Mouse (Mus musculus): Measurements from ENCODE around the gene Mmp25. TPM values are rescaled to one million over a fixed set of nuclear protein-coding genes. Genes with fewer than 3 reads are reported as not detected.
"Not testable (repeated sequence)": the region's sequence is repeated elsewhere in the genome, so short reads cannot be mapped to it uniquely, and the experiment has no call there.

Mmp25 gene
- polyA plus RNA-seq, 1 experiment from 2014 or later: 0.62 TPM

DNA sequence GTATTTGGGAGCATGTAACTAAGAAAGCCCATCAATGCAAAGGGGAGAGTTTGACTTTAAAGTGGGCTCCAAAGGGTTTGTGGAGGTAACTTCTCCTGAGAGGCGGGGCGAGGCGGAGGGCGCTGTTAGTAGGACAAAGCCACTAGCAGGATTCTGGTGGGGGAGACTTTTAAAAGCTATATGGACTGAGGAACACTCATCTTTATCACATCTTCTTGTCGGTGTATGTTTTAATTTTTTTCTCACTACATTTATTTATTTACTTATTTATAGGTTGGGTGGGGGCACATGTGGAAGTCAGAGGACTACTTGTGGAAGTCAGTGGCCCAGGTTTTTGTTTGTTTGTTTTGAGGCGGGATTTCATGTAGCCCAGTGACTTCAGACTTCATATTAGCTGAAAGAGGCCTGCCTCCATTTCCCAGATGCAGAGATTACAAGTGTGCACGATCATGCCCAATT is 45.4 kb downstream of the Mmp25 start:
- H3K4me1 ChIP-seq (ENCODE audit: control insufficient read depth, insufficient read depth, low read length): peaks cover 6% of the 10 kb centered on the region; the same call in 1 of the 2 replicates
- H3K27me3 ChIP-seq (replicated peaks; ENCODE audit: control insufficient read depth, insufficient read depth, low read length): 0 out of 2 replicates have a peak, but pooled peaks cover 2% of the 10 kb centered on the region
- ATAC-seq: no peak; the same call in 1 of the 2 replicates
- DNase-seq (ENCODE audit: low spot score): no peak
- WGBS: 46% methylated on average over 7 of the region's 7 CpGs
- H3K27ac ChIP-seq (ENCODE audit: low read depth, low read length): no peak overlapping the region
- peak overlapping the region; percentile 63 for H3K4me2 ChIP-seq (ENCODE audit: low read length)
- H3K4me3 ChIP-seq (ENCODE audit: low read depth, low read length): peak overlapping the region; percentile 36
- H3K36me3 ChIP-seq (ENCODE audit: control insufficient read depth, insufficient read depth, low read length): no peaks in the 10 kb centered on the region
- H3K9me3 ChIP-seq (replicated peaks; ENCODE audit: control insufficient read depth, low read length): no peaks in the 10 kb centered on the region
- H3K9ac ChIP-seq (ENCODE audit: low read length): peak overlapping the region; percentile 55

DNA sequence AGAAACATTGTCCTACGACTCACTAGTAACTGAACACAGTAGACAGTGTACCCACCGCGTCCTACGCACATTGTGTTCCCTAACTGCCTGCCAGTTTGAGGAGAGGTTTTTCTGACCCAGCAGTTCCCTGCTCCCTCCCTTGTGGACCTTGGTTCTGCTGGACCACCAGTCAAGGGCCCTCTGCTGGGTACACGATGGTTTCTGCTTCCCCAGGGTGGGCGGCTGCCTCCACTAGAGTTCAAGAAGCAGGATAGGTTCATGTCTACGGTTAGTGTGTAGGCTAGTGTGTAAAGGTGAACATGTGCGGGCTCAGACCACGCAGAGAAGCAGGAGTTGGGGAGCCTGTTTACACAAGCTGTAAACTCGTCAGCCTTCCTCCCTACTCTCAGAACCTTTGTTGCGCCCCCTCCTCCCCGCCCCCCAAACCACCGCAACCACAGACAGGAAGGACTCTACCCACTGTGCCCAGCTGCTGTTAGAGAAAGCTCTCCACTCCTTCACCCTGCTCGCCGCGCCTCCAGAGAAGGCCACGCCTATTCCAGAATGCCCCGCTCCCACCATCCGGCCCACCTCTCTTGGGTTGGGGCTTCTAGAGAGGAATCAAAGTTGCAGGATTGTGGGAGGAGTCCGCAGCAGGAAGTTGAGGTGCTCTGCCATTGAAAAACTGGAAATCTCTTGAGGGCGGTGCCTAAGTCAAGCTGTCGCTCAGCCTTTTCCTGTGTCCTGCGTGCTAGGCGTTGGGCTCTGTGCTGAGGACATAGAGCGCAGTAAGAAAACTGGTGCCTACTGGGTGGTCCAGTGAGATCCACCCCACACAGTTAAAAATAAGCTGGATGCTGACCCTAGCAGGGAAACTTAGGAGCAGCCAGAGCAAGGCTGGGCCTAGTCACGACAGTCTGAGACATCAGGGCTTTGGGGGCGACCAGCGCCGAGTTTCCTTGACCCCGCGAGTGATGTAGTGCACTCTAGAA is 46.2 kb downstream of the Mmp25 start, which contains the start of gene Zfp13:
Gene Zfp13 (minus strand): TSS at position 906 of the 971 bp plus-strand sequence.
- H3K4me3 ChIP-seq (ENCODE audit: low read depth, low read length): peak within 1 kb of the TSS; percentile 36
- H3K9me3 ChIP-seq (replicated peaks; ENCODE audit: control insufficient read depth, low read length): no peaks in the 10 kb centered on the region
- 9% methylated on average over 30 of the region's 31 CpGs for WGBS
- peaks cover 6% of the 10 kb centered on the region; the same call in 1 of the 2 replicates for H3K4me1 ChIP-seq (ENCODE audit: control insufficient read depth, insufficient read depth, low read length)
- H3K27ac ChIP-seq (ENCODE audit: low read depth, low read length): peak within 1 kb of the TSS; percentile 44; the same call in 1 of the 2 replicates
- DNase-seq (ENCODE audit: low spot score) (peak; percentile 93), ATAC-seq (peak; percentile 96)
- H3K9ac ChIP-seq (ENCODE audit: low read length): peak within 1 kb of the TSS; percentile 55
- no peaks in the 10 kb centered on the region for H3K36me3 ChIP-seq (ENCODE audit: control insufficient read depth, insufficient read depth, low read length)
- peak within 1 kb of the TSS; percentile 63 for H3K4me2 ChIP-seq (ENCODE audit: low read length)
- 0 out of 2 replicates have a peak, but pooled peaks cover 2% of the 10 kb centered on the region for H3K27me3 ChIP-seq (replicated peaks; ENCODE audit: control insufficient read depth, insufficient read depth, low read length)

DNA sequence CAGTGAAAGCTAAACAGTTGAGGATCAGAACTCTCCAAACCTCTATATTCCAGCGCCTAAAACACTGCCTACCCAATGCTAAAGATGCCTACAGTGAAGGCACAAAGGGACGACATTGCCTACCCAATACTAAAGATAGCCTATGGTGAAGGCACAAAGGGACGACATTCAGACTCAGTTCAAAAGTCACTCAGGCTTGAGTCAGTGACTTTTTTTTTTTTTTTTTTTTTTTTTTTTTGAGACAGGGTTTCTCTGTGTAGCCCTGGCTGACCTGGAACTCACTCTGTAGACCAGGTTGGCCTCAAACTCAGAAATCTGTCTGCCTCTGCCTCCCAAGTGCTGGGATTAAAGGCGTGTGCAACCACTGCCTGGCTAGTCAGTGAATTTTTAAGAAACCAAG is 49.9 kb downstream of the Mmp25 start:
- WGBS: 71% methylated on average over 4 of the region's 4 CpGs
- H3K4me2 ChIP-seq (ENCODE audit: low read length); H3K9me3 ChIP-seq (replicated peaks; ENCODE audit: control insufficient read depth, low read length); H3K27ac ChIP-seq (ENCODE audit: low read depth, low read length); H3K4me3 ChIP-seq (ENCODE audit: low read depth, low read length); ATAC-seq; H3K36me3 ChIP-seq (ENCODE audit: control insufficient read depth, insufficient read depth, low read length); DNase-seq (ENCODE audit: low spot score); H3K27me3 ChIP-seq (replicated peaks; ENCODE audit: control insufficient read depth, insufficient read depth, low read length); H3K9ac ChIP-seq (ENCODE audit: low read length): not testable (repeated sequence)
- H3K4me1 ChIP-seq (ENCODE audit: control insufficient read depth, insufficient read depth, low read length): peaks cover 11% of the 10 kb centered on the region; the same call in 1 of the 2 replicates

DNA sequence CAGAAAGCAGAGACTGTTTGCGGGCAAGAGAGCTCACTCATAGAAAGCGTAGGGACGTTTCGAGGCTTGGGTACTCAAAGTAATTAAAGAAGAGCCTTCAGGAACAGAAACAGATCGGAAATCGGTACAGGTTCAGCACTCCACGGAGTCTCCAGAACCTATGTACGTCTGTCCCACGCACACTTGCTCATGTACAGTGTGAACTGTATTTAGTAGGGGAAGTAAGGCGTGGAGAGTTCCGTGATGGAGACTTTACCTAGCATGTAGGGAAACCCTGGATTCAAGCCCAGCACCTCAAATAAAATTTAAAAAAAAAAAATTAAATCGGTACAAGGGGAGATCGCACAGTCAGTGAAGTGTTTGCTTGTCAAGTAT is 52.2 kb downstream of the Mmp25 start:
- H3K9me3 ChIP-seq (replicated peaks; ENCODE audit: control insufficient read depth, low read length): no peaks in the 10 kb centered on the region
- no peaks in the 10 kb centered on the region for H3K36me3 ChIP-seq (ENCODE audit: control insufficient read depth, insufficient read depth, low read length)
- peak overlapping the region; percentile 41 for H3K4me3 ChIP-seq (ENCODE audit: low read depth, low read length)
- H3K4me2 ChIP-seq (ENCODE audit: low read length): peak overlapping the region; percentile 72
- DNase-seq (ENCODE audit: low spot score) (no peak), ATAC-seq (peak; percentile 74)
- WGBS: 13% methylated on average over 13 of the region's 13 CpGs
- H3K27ac ChIP-seq (ENCODE audit: low read depth, low read length): peak overlapping the region; percentile 69
- peak overlapping the region; percentile 78 for H3K9ac ChIP-seq (ENCODE audit: low read length)
- H3K27me3 ChIP-seq (replicated peaks; ENCODE audit: control insufficient read depth, insufficient read depth, low read length): no peaks in the 10 kb centered on the region
- H3K4me1 ChIP-seq (ENCODE audit: control insufficient read depth, insufficient read depth, low read length): 0 out of 2 replicates have a peak, but pooled peaks cover 6% of the 10 kb centered on the region

DNA sequence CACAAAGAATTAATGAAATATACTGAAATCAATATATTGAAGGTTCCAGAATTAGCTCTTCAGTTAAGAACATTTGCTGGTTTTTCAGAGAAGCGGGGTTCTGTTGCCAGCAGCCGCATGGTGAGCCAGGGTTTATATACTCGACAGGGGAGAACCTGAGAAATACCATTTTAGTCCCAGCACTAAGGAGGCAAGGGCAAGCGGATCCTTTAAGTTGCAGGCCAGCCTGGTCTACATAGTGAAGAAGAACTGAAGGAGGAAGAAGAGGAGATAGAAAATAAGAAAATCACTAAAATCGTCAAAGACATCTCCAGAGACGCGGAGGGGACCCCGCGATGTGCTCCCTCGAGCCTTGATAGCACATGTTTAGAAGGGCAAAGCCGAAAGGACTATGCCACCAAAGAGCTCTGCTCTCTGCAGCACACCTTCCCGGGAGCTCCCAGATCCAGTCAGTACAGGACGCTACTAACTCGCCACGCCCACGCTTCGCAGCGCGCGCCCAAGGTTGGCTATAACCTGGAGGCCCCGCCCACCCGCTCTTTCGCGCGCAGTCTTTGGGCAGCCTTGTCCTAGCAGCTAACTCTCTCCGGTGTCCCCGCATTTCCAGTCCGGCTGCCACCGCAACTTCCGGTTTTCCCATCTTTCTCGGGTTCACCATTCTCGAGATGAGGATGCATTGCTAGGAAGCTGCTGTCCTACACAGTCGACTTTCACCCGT is 52.7 kb downstream of the Mmp25 start:
- 7% methylated on average over 34 of the region's 34 CpGs for WGBS
- DNase-seq (ENCODE audit: low spot score) (peak; percentile 98), ATAC-seq (peak; percentile 100)
- Histone ChIP-seq H3K4me1 (ENCODE audit: control insufficient read depth, insufficient read depth, low read length) (0 out of 2 replicates have a peak, but pooled peaks cover 6% of the 10 kb centered on the region), H3K27me3 (replicated peaks; ENCODE audit: control insufficient read depth, insufficient read depth, low read length) (no peaks in the 10 kb centered on the region), H3K9ac (ENCODE audit: low read length) (peak overlapping the region; percentile 78), H3K36me3 (ENCODE audit: control insufficient read depth, insufficient read depth, low read length) (no peaks in the 10 kb centered on the region), H3K4me3 (ENCODE audit: low read depth, low read length) (peak overlapping the region; percentile 41), H3K27ac (ENCODE audit: low read depth, low read length) (peak overlapping the region; percentile 69), H3K9me3 (replicated peaks; ENCODE audit: control insufficient read depth, low read length) (no peaks in the 10 kb centered on the region), H3K4me2 (ENCODE audit: low read length) (peak overlapping the region; percentile 72)

DNA sequence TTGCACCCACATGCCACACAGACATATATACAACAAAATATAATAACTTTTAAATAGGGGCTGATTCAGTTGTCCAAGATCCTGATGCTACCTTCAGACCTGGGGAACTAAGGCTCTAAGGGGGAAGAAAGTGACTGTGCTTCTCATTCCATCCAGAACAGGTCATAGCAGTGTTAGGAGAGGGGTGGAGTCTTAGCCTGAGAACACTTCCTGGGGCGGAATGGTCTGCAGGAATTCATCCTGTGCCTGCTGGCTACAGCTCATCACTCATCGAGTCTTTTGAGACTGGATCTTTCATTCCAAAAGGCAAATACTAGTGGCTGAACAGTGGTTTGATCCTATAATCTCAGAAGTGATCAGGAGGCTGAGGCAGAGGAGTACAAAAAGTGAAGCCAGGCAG is 57.8 kb downstream of the Mmp25 start:
- Histone ChIP-seq H3K27ac (ENCODE audit: low read depth, low read length) (no peak overlapping the region), H3K9ac (ENCODE audit: low read length) (no peak overlapping the region), H3K36me3 (ENCODE audit: control insufficient read depth, insufficient read depth, low read length) (0 out of 2 replicates have a peak, but pooled peaks cover 7% of the 10 kb centered on the region), H3K27me3 (replicated peaks; ENCODE audit: control insufficient read depth, insufficient read depth, low read length) (no peaks in the 10 kb centered on the region), H3K4me3 (ENCODE audit: low read depth, low read length) (no peak overlapping the region), H3K9me3 (replicated peaks; ENCODE audit: control insufficient read depth, low read length) (no peaks in the 10 kb centered on the region), H3K4me2 (ENCODE audit: low read length) (no peak overlapping the region), H3K4me1 (ENCODE audit: control insufficient read depth, insufficient read depth, low read length) (peaks cover 20% of the 10 kb centered on the region)
- no peak for ATAC-seq
- WGBS: 71% methylated on average over 2 of the region's 2 CpGs
- no peak for DNase-seq (ENCODE audit: low spot score)

DNA sequence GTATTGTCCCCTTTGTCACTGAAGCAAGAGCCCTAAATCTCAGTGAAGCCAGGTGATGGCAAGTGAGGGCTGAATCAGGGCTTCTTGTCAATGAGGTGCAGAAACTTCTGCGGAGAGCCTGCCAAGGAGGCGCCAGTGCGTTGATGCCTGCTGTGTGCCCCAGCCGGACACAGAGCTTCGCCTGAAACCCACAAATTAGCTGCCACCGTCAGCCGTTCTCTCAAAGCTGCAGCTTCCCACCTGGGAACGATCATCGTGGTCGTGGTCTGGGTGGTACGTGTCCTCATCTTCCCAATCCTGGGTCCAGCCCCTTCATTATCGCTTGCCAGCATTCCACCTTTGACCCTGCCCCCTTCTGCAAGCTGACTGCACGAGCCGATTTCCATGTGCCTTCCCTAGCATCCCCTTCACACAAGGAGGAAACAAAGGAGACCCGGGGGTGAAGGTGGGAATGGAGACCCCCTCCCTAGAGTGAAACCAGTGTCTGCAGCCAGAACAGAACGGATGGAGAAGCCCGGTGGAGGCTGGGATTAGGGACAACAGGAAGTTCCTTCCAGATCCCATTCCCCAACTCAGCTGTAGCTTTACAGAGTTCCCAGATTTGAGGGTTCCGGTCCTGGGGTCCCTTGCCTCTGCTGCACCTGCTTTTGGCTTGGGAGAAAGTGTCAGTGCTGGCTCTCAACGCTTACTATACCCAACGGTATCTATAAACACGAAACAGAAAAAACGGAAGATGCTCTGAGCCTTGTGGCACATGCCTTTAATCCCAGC is 59.2 kb downstream of the Mmp25 start:
- Histone ChIP-seq H3K27me3 (replicated peaks; ENCODE audit: control insufficient read depth, insufficient read depth, low read length) (no peaks in the 10 kb centered on the region), H3K4me3 (ENCODE audit: low read depth, low read length) (peak overlapping the region; percentile 61), H3K27ac (ENCODE audit: low read depth, low read length) (peak overlapping the region; percentile 65; the same call in 1 of the 2 replicates), H3K36me3 (ENCODE audit: control insufficient read depth, insufficient read depth, low read length) (peaks cover 13% of the 10 kb centered on the region), H3K9me3 (replicated peaks; ENCODE audit: control insufficient read depth, low read length) (no peaks in the 10 kb centered on the region), H3K9ac (ENCODE audit: low read length) (peak overlapping the region; percentile 90), H3K4me1 (ENCODE audit: control insufficient read depth, insufficient read depth, low read length) (peaks cover 16% of the 10 kb centered on the region), H3K4me2 (ENCODE audit: low read length) (peak overlapping the region; percentile 86)
- under 1% methylated on average over 22 of the region's 22 CpGs for WGBS
- DNase-seq (ENCODE audit: low spot score): peak; percentile 93
- ATAC-seq: peak; percentile 94

DNA sequence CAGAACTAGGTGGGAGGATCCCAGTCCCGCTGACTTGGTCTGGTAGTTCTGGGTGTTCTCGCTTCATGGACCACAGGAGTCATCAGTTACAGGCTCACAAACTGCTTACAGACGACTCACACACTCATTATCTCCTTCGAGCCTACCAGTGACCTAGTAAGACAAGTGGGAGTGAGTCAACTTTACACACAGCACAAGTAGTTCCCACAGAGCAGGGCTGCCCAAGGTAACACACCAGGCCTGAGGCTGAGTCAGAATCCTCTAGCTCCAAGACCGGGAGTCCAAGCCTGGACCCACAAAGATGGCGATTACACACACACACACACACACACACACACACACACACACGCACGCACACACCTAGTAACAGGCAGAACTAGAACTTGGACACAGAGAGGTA is 60.3 kb downstream of the Mmp25 start:
- Histone ChIP-seq H3K27ac (ENCODE audit: low read depth, low read length) (no peak overlapping the region), H3K4me2 (ENCODE audit: low read length) (peak overlapping the region; percentile 86), H3K27me3 (replicated peaks; ENCODE audit: control insufficient read depth, insufficient read depth, low read length) (no peaks in the 10 kb centered on the region), H3K36me3 (ENCODE audit: control insufficient read depth, insufficient read depth, low read length) (peaks cover 24% of the 10 kb centered on the region), H3K9ac (ENCODE audit: low read length) (peak overlapping the region; percentile 25; the same call in 1 of the 2 replicates), H3K4me3 (ENCODE audit: low read depth, low read length) (peak overlapping the region; percentile 61), H3K9me3 (replicated peaks; ENCODE audit: control insufficient read depth, low read length) (no peaks in the 10 kb centered on the region), H3K4me1 (ENCODE audit: control insufficient read depth, insufficient read depth, low read length) (peaks cover 16% of the 10 kb centered on the region)
- 92% methylated on average over 8 of the region's 8 CpGs for WGBS
- no peak for ATAC-seq
- DNase-seq (ENCODE audit: low spot score): no peak

All from forebrain, embryonic 14.5 days (tissue).